10 mouse cellular contexts compared by ENCODE assay signal in genomic region chr7:116335133-116335532, GRCm38 (mm10). TPM values are rescaled to one million over a fixed set of nuclear protein-coding genes. Genes with fewer than 3 reads are reported as not detected.
DNase-seq lines count a peak whose midpoint lies in the region; ATAC-seq and TF ChIP-seq lines count a peak whose summit lies in the region.
"Had no signal": no experiment of that assay in that cellular context is flagged by ENCODE, and none has a peak within 500 bp of the region (broad histone marks: within the 10 kb centered on the region; RNA-seq: fewer than 3 reads in every experiment).

No protein-coding gene starts in this region.

- H3K9me3 ChIP-seq in kidney, embryonic 15.5 days (replicated peaks) = no peaks in the 10 kb centered on the region
- H3K9me3 ChIP-seq in hindbrain, embryonic 14.5 days (ENCODE audit: control insufficient read depth, low read length) = no peaks in the 10 kb centered on the region
- no peaks in the 10 kb centered on the region for H3K9me3 ChIP-seq in midbrain, postnatal 0 days (ENCODE audit: low read length)

- peak overlapping the region; percentile 94 for H3K4me3 ChIP-seq in kidney, embryonic 15.5 days (replicated peaks)
- peak overlapping the region; percentile 71; the same call in 1 of the 2 replicates for H3K4me3 ChIP-seq in cortical plate, adult 2 months (ENCODE audit: insufficient read depth, low read length)
- peak overlapping the region; percentile 68; the same call in 1 of the 2 replicates for H3K4me3 ChIP-seq in hindbrain, embryonic 14.5 days (replicated peaks; ENCODE audit: low read length)
- H3K4me3 ChIP-seq in midbrain, postnatal 0 days (ENCODE audit: low read depth, low read length) = peak overlapping the region; percentile 63; the same call in 1 of the 2 replicates

- TF ChIP-seq POLR2A in cortical plate, adult 2 months (IDR thresholded peaks at IDR 0.05; ENCODE audit: extremely low read depth, insufficient read depth, low read length) = no peak

- no peak for DNase-seq in kidney, postnatal 36 days
- no peak for DNase-seq in hindbrain, embryonic 14.5 days (ENCODE audit: low spot score)
- no peak for DNase-seq in midbrain, postnatal 0 days (ENCODE audit: low spot score)
- no peak for DNase-seq in yolk sac, embryonic 10.5 days (ENCODE audit: low spot score)
- DNase-seq in left cerebral cortex, postnatal 10 days (ENCODE audit: extremely low spot score in 1 of 2, low spot score in 2 of 2) = no peak
- no peak for DNase-seq in right cerebral cortex, postnatal 10 days (ENCODE audit: low spot score in 2 of 2)
- DNase-seq: cerebellum, postnatal 36 days; lung, postnatal 4 days had no signal

- WGBS in kidney, embryonic 15.5 days = 78% methylated on average over 6 of the region's 6 CpGs
- WGBS in hindbrain, embryonic 14.5 days = 78% methylated on average over 6 of the region's 6 CpGs
- 83% methylated on average over 6 of the region's 6 CpGs for WGBS in midbrain, postnatal 0 days

- intact Hi-C loops in left cerebral cortex, postnatal 10 days (cut with DNase I) = loop anchor here (10.0 kb wide), 1 partner anchor 170 kb away; the partner anchor contains the start of gene Nucb2

- no peak for TF ChIP-seq CTCF in cortical plate, adult 2 months (IDR thresholded peaks at IDR 0.05; ENCODE audit: extremely low read depth, insufficient read depth, low read length)
- no peak; the same call in 1 of the 2 replicates for TF ChIP-seq CTCF in midbrain, postnatal 0 days (IDR thresholded peaks at IDR 0.05)

- H3K27ac ChIP-seq in kidney, embryonic 15.5 days = no peak overlapping the region
- no peak overlapping the region for H3K27ac ChIP-seq in cortical plate, adult 2 months (ENCODE audit: insufficient read depth, low read length)
- H3K27ac ChIP-seq in hindbrain, embryonic 14.5 days = no peak overlapping the region
- H3K27ac ChIP-seq in midbrain, postnatal 0 days (ENCODE audit: low read depth, low read length) = no peak overlapping the region

- H3K4me2 ChIP-seq in kidney, embryonic 15.5 days = peak overlapping the region; percentile 81
- H3K4me2 ChIP-seq in hindbrain, embryonic 14.5 days (replicated peaks) = peak overlapping the region; percentile 62
- peak overlapping the region; percentile 58; the same call in 1 of the 2 replicates for H3K4me2 ChIP-seq in midbrain, postnatal 0 days (ENCODE audit: low read depth, low read length, poor library complexity, severe bottlenecking)

- peak overlapping the region; percentile 98 for H3K9ac ChIP-seq in kidney, embryonic 15.5 days
- no peak overlapping the region for H3K9ac ChIP-seq in hindbrain, embryonic 14.5 days
- H3K9ac ChIP-seq in midbrain, postnatal 0 days (replicated peaks; ENCODE audit: low read length, poor library complexity, severe bottlenecking) = no peak overlapping the region

- peaks cover 19% of the 10 kb centered on the region for H3K4me1 ChIP-seq in kidney, embryonic 15.5 days
- H3K4me1 ChIP-seq in cortical plate, adult 2 months (ENCODE audit: control insufficient read depth, insufficient read depth, low read length) = peaks cover 4% of the 10 kb centered on the region
- peaks cover 10% of the 10 kb centered on the region for H3K4me1 ChIP-seq in hindbrain, embryonic 14.5 days (replicated peaks; ENCODE audit: control insufficient read depth, insufficient read depth, low read length)
- H3K4me1 ChIP-seq in midbrain, postnatal 0 days (ENCODE audit: insufficient read depth, low read length) = peaks cover 4% of the 10 kb centered on the region; the same call in 1 of the 2 replicates

- peaks cover 48% of the 10 kb centered on the region for H3K36me3 ChIP-seq in kidney, embryonic 15.5 days
- peaks cover 40% of the 10 kb centered on the region for H3K36me3 ChIP-seq in hindbrain, embryonic 14.5 days (replicated peaks; ENCODE audit: control insufficient read depth, insufficient read depth)
- H3K36me3 ChIP-seq in midbrain, postnatal 0 days (ENCODE audit: insufficient read depth, low read length) = peaks cover 14% of the 10 kb centered on the region; the same call in 1 of the 2 replicates

- H3K27me3 ChIP-seq in kidney, embryonic 15.5 days = no peaks in the 10 kb centered on the region
- no peaks in the 10 kb centered on the region for H3K27me3 ChIP-seq in hindbrain, embryonic 14.5 days (ENCODE audit: control insufficient read depth, insufficient read depth, low read length)
- no peaks in the 10 kb centered on the region for H3K27me3 ChIP-seq in midbrain, postnatal 0 days (ENCODE audit: insufficient read depth, low read length)

- ATAC-seq in kidney, embryonic 15.5 days (replicated peaks; ENCODE audit: low FRiP score) = no peak
- ATAC-seq in hindbrain, embryonic 14.5 days (ENCODE audit: low FRiP score) = no peak
- ATAC-seq in midbrain, postnatal 0 days (ENCODE audit: low FRiP score) = no peak

RNA-seq across cellular contexts. Expression of gene Rps13, which starts 1.1 kb away (rescaled TPM):
- 840 and 852 TPM in 2 replicates for polyA plus RNA-seq in kidney, embryonic 15.5 days (2015; fragmentation: Nextera tagmentation; extraction: Ambion mirVana)
- 462 and 464 TPM in 2 replicates for polyA plus RNA-seq in cortical plate, adult 2 months (2012; rRNA removed)
- polyA plus RNA-seq in hindbrain, embryonic 14.5 days (2014; fragmentation: Nextera tagmentation; extraction: Ambion mirVana) = 499 and 625 TPM in 2 replicates
- total RNA-seq in midbrain, postnatal 0 days (2014; rRNA removed) = 171 and 256 TPM in 2 replicates
- polyA plus RNA-seq in midbrain, postnatal 0 days (2015; fragmentation: Nextera tagmentation; extraction: Ambion mirVana) = 474 and 484 TPM in 2 replicates
- total RNA-seq in left cerebral cortex, postnatal 10 days (2021) = 100 to 1,000 TPM; 248 to 274 TPM

RNA-seq across cellular contexts. Expression of gene Plekha7, which starts 27.0 kb away (rescaled TPM):
- polyA plus RNA-seq in kidney, embryonic 15.5 days (2015; fragmentation: Nextera tagmentation; extraction: Ambion mirVana) = 14.1 and 14.4 TPM in 2 replicates
- polyA plus RNA-seq in cortical plate, adult 2 months (2012; rRNA removed) = 25.5 and 31.7 TPM in 2 replicates
- polyA plus RNA-seq in hindbrain, embryonic 14.5 days (2014; fragmentation: Nextera tagmentation; extraction: Ambion mirVana) = 5.6 and 7.3 TPM in 2 replicates
- total RNA-seq in midbrain, postnatal 0 days (2014; rRNA removed) = 20.9 and 21.3 TPM in 2 replicates
- polyA plus RNA-seq in midbrain, postnatal 0 days (2015; fragmentation: Nextera tagmentation; extraction: Ambion mirVana) = 7.8 and 9.0 TPM in 2 replicates
- total RNA-seq in left cerebral cortex, postnatal 10 days (2021) = 10 to 100 TPM; 18.7 to 23.6 TPM
